Mouse (Mus musculus) adrenal gland, postnatal 36 days (tissue): ENCODE measurements around the gene Rbm28. TPM values are rescaled to one million over a fixed set of nuclear protein-coding genes. Genes with fewer than 3 reads are reported as not detected.

ENCODE experiments used
- DNase-seq, 2 experiments: peaks; one replicate each; pipeline ENCODE4 v3.0.0; 2021; ENCODE audit warnings: mixed read lengths in 1 of 2
- total RNA-seq, 2 experiments: library from RNA; stranded (reverse); gene quantifications; 2 replicates each; pipeline ENCODE4 v1.2.3; 2021

The Rbm28 gene
- total RNA-seq, 2 experiments from 2014 or later: 28.4 to 29.7 TPM

- DNase-seq: no peak
These were observed 19.8 kb downstream of the Rbm28 start for GRCm38 (mm10) chr6:29144971-29145370.

DNA sequence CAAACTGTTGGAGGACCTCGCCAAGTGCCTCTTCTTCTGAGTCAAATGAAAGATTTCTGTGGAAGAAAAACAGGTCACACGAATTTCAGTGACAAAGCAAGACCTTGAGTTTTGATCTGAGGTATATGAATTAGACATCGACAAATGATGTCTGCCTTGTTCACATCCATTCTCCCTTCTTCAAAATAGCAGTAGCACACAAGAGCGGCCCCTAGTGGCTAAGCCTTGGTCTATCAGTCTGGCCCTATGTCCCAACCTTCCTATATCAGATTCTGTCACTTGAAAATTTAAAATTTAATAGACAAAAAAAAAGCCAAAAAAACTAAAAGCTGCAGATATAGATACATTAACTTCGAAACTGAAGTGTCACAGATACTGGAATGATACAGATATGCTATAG lies 21.2 kb downstream of the Rbm28 start:
- peak; percentile 67 to 78 for DNase-seq

GRCm38 (mm10) chr6:29137441-29137840 lies 27.4 kb downstream of the Rbm28 start:
- DNase-seq: no peak

DNA sequence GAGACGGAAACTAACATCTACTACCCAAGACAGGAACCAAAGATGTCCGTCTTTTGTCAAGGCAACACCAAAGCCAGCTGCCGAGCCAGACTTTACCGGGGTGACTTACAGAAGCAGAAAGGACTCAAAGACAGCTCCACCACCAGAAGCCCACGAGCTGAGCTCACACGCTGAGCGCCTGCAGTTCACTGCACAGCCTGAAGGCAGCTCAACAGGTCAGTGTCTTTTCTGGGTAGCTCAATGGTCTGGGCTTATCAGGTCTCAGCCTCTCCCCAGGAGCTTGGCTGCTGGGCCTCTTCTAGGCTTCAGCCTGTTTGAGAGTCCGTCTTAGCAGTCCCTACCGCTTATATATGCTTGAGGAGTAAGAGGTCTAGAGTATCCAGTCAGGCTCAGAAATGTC lies 31.7 kb downstream of the Rbm28 start:
- DNase-seq: no peak

DNA sequence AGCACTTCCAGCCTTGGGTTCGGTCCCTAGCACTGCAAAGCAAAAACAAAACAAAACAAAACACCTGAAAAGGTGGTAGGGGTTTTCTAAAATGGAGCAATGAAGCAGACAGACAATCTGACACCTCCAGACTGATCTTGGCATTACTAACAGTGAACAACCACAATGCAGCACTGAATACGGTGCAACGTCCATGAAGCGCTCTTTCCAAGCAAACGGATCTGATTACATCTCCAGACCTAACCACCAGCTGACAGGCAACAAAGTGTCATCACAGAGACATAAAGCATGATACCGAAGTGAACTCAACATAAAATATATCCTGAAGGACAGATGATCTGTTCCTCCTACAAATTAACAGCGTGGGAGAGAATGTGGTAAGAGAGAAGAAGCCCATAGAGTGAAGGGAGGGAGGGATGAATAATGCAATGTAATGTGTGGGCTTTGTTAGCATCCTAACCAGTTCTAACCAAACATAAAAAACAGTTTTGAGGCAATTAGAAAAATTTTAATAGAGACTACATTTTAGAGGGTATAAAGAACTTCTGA lies 37.9 kb downstream of the Rbm28 start:
- DNase-seq: no peak

DNA sequence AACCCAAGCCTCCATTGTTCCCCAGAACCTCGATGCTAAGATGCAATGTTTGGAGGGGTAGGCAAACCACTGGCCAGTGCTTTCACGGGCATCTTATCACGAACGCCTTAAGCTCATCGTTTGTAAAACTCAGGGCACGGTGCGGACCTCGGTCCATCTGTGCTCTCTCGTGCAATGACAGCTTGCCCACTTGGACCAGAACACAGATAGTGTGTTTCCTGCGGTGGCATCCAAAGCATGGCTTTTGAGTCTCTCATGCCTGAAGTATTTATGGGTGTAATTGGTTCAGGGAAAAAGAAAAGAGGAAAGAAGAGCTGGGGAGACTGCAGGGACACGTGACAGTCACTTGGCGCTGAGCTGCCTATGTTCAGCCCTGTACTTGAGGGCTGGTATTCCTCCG lies 44.8 kb downstream of the Rbm28 start:
- no peak for DNase-seq

DNA sequence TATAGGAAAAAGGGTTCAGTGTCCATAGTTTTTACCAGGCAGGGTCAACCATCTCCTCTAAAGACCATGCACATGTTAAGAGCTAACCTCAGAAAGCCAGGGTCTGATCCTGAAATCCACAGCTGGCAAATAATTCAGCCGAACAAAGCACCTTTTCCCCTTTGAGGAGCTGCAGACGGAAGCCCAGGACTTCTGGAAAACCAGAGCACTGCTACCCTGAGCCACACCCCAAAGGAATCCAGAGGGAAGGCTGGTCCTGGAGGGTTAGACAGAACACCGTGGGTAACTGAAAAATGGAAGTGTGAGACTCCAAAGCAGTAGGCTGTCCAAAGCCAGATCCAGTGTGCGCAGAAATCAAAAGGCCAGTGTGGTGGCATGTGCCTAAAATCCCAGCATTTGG lies 45.8 kb downstream of the Rbm28 start:
- DNase-seq: no peak

- no peak for DNase-seq
These were observed 46.6 kb downstream of the Rbm28 start for GRCm38 (mm10) chr6:29118231-29118630.

GRCm38 (mm10) chr6:29117417-29118104 lies 47.2 kb downstream of the Rbm28 start:
- DNase-seq: peak; percentile 26 to 66

DNA sequence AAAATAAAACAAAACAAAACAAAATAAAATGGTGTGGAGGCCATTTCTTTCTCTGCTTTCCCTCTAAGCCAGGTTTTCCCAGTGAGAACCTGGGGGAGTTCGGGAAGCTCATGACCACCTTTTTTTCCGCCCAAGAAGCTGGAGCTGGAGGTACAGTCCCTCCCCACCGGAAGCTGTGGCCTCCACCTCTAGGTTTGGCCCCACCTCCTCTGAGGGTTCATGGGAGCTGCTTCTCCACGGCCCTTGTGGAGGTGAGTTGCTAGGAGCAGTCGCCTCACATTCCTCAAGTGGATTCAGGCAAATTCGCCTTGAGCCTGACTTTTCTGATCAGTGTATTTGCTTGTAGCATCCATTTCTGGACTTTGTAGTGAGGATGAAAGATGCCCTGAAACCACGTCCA lies 49.0 kb downstream of the Rbm28 start:
- no peak for DNase-seq

GRCm38 (mm10) chr6:29111501-29111900 lies 53.3 kb downstream of the Rbm28 start:
- no peak for DNase-seq

- DNase-seq: no peak
These were observed 56.4 kb downstream of the Rbm28 start for GRCm38 (mm10) chr6:29108376-29108775.

- DNase-seq: no peak
These were observed 63.5 kb downstream of the Rbm28 start for GRCm38 (mm10) chr6:29101248-29101864.

DNA sequence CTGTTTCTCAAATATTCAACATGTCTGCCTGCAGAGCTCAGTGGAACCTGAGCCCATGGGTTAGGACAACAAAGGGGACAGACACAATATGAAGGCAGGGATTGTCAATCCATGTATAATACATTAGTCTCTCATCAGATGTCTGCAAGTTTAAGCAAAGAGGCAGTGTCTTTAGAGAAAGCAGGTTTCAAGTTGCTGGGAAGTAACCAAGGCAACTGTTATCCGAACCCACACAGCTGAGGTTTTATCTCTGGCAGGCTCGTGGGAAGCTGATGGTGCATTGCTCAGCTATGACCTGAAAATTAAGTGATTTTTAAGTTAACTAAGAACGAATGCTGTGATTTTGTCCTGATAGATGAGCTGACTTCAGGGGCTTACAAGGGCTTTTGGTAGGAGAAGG lies 64.4 kb downstream of the Rbm28 start:
- DNase-seq: no peak

DNA sequence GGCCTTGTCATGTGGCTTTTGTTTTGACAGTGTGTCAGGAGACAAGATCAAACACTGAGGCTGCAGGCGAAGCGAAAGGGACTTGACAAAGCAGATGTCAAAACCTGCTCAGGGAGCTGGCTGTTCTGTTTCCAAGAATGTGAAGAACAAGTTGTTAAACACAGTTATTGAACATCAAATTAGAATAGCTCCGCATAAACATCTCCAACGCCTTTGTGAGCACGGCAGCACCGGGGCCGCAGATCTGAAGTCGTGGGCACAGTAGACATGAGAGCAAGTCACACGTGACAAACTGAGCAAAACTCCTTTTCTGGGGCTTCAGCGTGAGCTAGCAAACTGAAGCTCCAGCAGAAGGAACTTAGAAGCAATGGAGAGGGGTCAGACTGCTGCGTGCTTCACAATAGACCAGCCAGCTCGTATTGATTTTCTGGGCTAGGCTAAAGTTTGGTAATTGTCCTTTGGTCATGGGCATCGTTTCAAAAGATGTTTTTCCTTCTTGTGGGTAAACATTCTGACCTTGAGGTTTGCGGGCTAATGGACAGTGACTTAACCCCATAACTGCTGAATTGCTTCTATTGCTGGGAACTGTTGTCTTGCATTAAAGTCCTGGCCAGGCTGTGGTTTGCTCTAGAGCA lies 65.2 kb downstream of the Rbm28 start:
- no peak for DNase-seq

GRCm38 (mm10) chr6:29092904-29093303 lies 71.9 kb downstream of the Rbm28 start:
- DNase-seq: no peak

- no peak for DNase-seq
These were observed 72.6 kb downstream of the Rbm28 start for GRCm38 (mm10) chr6:29092234-29092633.

- peak; percentile 12 to 41 for DNase-seq
These were observed 76.7 kb downstream of the Rbm28 start for GRCm38 (mm10) chr6:29087921-29088709.

GRCm38 (mm10) chr6:29084401-29084800 lies 80.4 kb downstream of the Rbm28 start:
- DNase-seq: no peak

- peak; percentile 28 to 46 for DNase-seq
These were observed 81.9 kb downstream of the Rbm28 start for GRCm38 (mm10) chr6:29082776-29083354.

GRCm38 (mm10) chr6:29081826-29082363 lies 82.9 kb downstream of the Rbm28 start:
- no peak for DNase-seq

DNA sequence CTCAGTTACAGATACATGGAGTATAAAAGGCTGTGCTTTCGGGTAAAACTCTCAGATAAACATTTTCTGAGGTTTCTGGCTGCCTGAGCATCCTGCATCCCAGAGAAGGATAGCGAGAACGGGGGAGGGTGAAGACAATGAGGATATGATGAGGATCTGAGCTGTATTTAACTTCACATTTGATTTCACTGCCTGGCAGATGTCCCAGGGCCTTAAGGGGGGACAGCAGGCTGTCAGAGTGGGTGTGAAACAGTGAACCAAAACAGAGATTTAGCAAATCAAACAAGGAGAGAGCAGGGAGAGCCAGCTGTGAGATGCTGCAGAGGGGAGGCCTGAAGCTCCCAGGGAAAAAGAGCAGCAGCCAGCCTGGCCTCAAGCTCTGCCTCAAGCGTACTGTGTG lies 85.5 kb downstream of the Rbm28 start:
- no peak for DNase-seq
